8 mouse cellular contexts compared by ENCODE assay signal in the genomic region with DNA sequence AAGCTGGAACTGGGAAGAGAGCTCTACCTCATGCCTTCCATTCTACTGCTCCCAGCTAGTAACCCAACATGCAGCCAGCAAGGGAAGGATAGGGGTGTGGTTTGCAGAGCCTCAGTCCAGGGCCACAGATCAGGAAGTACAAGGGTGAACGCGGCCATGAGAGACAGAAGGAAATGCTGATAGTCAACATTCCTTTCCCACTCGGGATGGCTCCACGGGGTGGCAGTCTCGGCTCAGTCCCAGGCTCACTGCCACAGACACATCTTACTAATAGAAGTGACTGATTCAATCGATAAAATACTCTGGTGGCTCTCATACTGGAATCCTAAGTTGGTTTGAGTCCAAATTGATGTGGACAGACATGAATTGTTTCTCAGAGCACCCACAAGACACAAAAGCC. TPM values are rescaled to one million over a fixed set of nuclear protein-coding genes. Genes with fewer than 3 reads are reported as not detected.
A peak's percentile ranks its signal among the peaks of the same experiment; 100 is the strongest.
DNase-seq lines count a peak whose midpoint lies in the region; ATAC-seq and TF ChIP-seq lines count a peak whose summit lies in the region.

No protein-coding gene starts in this region.

- no peak for TF ChIP-seq POLR2A in bone marrow, adult 2 months (IDR thresholded peaks at IDR 0.05; ENCODE audit: borderline replicate concordance, control insufficient read depth, low read depth, low read length)

- peak; percentile 34 for DNase-seq in right cerebral cortex, adult 18-20 months
- DNase-seq in right cerebral cortex, postnatal 36 days (ENCODE audit: low spot score in 2 of 2), result no peak
- DNase-seq in heart, postnatal 25 days (ENCODE audit: low spot score), result peak; percentile 31
- peak; percentile 21 for DNase-seq in splenic B cell, adult 2 months (ENCODE audit: low read depth, low spot score)
- DNase-seq in cerebellum, adult 11-12 months, result no peak
- DNase-seq in cerebellum, adult 9-10 months, result no peak

- no peak overlapping the region for H3K27ac ChIP-seq in bone marrow, adult 2 months (ENCODE audit: control insufficient read depth, insufficient read depth, low read depth, low read length, poor library complexity)
- no peak overlapping the region for H3K27ac ChIP-seq in liver, embryonic 12.5 days

- no peaks in the 10 kb centered on the region for H3K27me3 ChIP-seq in liver, embryonic 12.5 days (replicated peaks)
- H3K27me3 ChIP-seq in splenic B cell, adult 2 months (ENCODE audit: control insufficient read depth, insufficient read depth, low read length, poor library complexity, severe bottlenecking), result no peaks in the 10 kb centered on the region

- intact Hi-C loops in heart, postnatal 25 days (cut with DNase I), result loop anchor here (2.0 to 5.0 kb wide), 2 partner anchors 66 to 134 kb away; a partner anchor contains a TSS

- H3K4me3 ChIP-seq in bone marrow, adult 2 months (replicated peaks; ENCODE audit: control insufficient read depth, low read depth, low read length), result no peak overlapping the region
- no peak overlapping the region for H3K4me3 ChIP-seq in liver, embryonic 12.5 days

- TF ChIP-seq CTCF in bone marrow, adult 2 months (IDR thresholded peaks at IDR 0.05; ENCODE audit: control insufficient read depth, insufficient read depth, low read length), result peak; percentile 42; the same call in 1 of the 2 replicates

- peaks cover 47% of the 10 kb centered on the region for H3K36me3 ChIP-seq in liver, embryonic 12.5 days
- H3K36me3 ChIP-seq in splenic B cell, adult 2 months (ENCODE audit: control insufficient read depth, insufficient read depth, low read length, poor library complexity, severe bottlenecking), result no peaks in the 10 kb centered on the region

- 4% methylated on average over 6 of the region's 6 CpGs for WGBS in bone marrow, adult 2 months
- WGBS in liver, embryonic 12.5 days (ENCODE audit: insufficient replicate concordance), result 25% methylated on average over 6 of the region's 6 CpGs

- no peaks in the 10 kb centered on the region for H3K4me1 ChIP-seq in bone marrow, adult 2 months (ENCODE audit: control insufficient read depth, insufficient read depth, low read length)
- no peaks in the 10 kb centered on the region for H3K4me1 ChIP-seq in liver, embryonic 12.5 days

- no peak overlapping the region; the same call in 1 of the 2 replicates for H3K9ac ChIP-seq in liver, embryonic 12.5 days

- no peaks in the 10 kb centered on the region for H3K9me3 ChIP-seq in liver, embryonic 12.5 days (replicated peaks)

- peak; percentile 58 for ATAC-seq in liver, embryonic 12.5 days

- no peak overlapping the region for H3K4me2 ChIP-seq in liver, embryonic 12.5 days

RNA-seq across cellular contexts. Expression of a gene that starts 17.7 kb away (rescaled TPM):
- 9.1 and 9.9 TPM in 2 replicates for polyA plus RNA-seq in bone marrow, adult 2 months (2011; ENCODE audit: insufficient read depth, insufficient read length, low replicate concordance, missing spikeins)
- total RNA-seq in heart, postnatal 25 days (2021), result 10 to 100 TPM; 67.2 to 69.3 TPM
- 39.8 TPM in 2 replicates for polyA plus RNA-seq in liver, embryonic 12.5 days (2016; fragmentation: Nextera tagmentation; extraction: Ambion mirVana)

RNA-seq across cellular contexts. Expression of a gene that starts 27.8 kb away (rescaled TPM):
- polyA plus RNA-seq in bone marrow, adult 2 months (2011; ENCODE audit: insufficient read depth, insufficient read length, low replicate concordance, missing spikeins), result not detected in 2 replicates
- total RNA-seq in heart, postnatal 25 days (2021), result under 1 TPM; 0.31 TPM
- polyA plus RNA-seq in liver, embryonic 12.5 days (2016; fragmentation: Nextera tagmentation; extraction: Ambion mirVana), result 1.7 and 1.9 TPM in 2 replicates

Comparison
In these comparisons a context has a peak if more than half of its experiments do, and no peak if none do; other contexts are left out.
1. DNase-seq: peak in right cerebral cortex, adult 18-20 months (single experiment), heart, postnatal 25 days (single experiment) and splenic B cell, adult 2 months (single experiment); none in right cerebral cortex, postnatal 36 days (0 of 2), cerebellum, adult 11-12 months (single experiment) and cerebellum, adult 9-10 months (single experiment).